ENCODE assay signal across 9 mouse cellular contexts in the genomic region with DNA sequence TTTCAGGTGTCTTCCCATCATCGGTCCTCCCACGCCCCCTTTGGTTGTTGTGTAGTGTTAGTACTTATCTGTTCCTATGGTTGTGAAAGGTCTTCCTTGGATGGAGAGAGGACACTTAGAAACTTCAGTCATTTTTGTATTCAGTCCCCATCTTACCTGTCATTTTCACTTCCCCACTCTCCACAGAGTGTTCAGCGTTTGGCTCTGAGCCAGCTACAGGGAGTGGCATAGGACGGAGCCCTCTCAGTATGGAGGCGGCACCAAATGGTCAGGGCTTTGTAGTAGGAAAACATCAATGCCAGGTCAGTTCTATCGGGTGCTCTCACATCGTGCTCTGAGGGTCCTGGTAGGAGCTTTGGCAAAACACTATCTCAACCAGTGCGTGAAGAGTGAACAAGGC.
DNase-seq lines count a peak whose midpoint lies in the region; ATAC-seq and TF ChIP-seq lines count a peak whose summit lies in the region.
"Had no signal": no experiment of that assay in that cellular context is flagged by ENCODE, and none has a peak within 500 bp of the region (broad histone marks: within the 10 kb centered on the region; RNA-seq: fewer than 3 reads in every experiment).

No protein-coding gene starts in this region.

- no peak for TF ChIP-seq CTCF in hindbrain, postnatal 0 days (IDR thresholded peaks at IDR 0.05; ENCODE audit: low read depth)

- no peaks in the 10 kb centered on the region for H3K9me3 ChIP-seq in hindbrain, postnatal 0 days (ENCODE audit: low read length)
- no peaks in the 10 kb centered on the region for H3K9me3 ChIP-seq in hindbrain, embryonic 10.5 days
- no peaks in the 10 kb centered on the region for H3K9me3 ChIP-seq in lung, embryonic 15.5 days

- no peak overlapping the region for H3K4me3 ChIP-seq in hindbrain, postnatal 0 days (ENCODE audit: low read length)
- H3K4me3 ChIP-seq in hindbrain, embryonic 10.5 days, result no peak overlapping the region
- H3K4me3 ChIP-seq in brown adipose tissue, adult 24 weeks (ENCODE audit: insufficient read depth, low read depth, low read length), result no peak overlapping the region
- H3K4me3 ChIP-seq in lung, embryonic 15.5 days, result no peak overlapping the region

- WGBS in hindbrain, postnatal 0 days, result 56% methylated on average over 8 of the region's 8 CpGs
- 83% methylated on average over 8 of the region's 8 CpGs for WGBS in hindbrain, embryonic 10.5 days
- WGBS in lung, embryonic 15.5 days, result 56% methylated on average over 8 of the region's 8 CpGs

- H3K9ac ChIP-seq in hindbrain, postnatal 0 days (replicated peaks; ENCODE audit: low read length), result no peak overlapping the region
- H3K9ac ChIP-seq in lung, embryonic 15.5 days, result no peak overlapping the region

- 0 out of 2 replicates have a peak overlapping the region, but pooled peaks have one; percentile 18 for H3K4me2 ChIP-seq in hindbrain, postnatal 0 days (ENCODE audit: low read depth, low read length)
- H3K4me2 ChIP-seq in lung, embryonic 15.5 days, result peak overlapping the region; percentile 30; the same call in 1 of the 2 replicates

- peak; percentile 57 to 60 for DNase-seq in cerebellum, adult 18-20 months
- no peak for DNase-seq in cerebellum, postnatal 4 days (ENCODE audit: low spot score in 2 of 2)
- DNase-seq in hindbrain, postnatal 0 days (ENCODE audit: low spot score), result no peak
- DNase-seq in hindbrain, embryonic 10.5 days (ENCODE audit: low spot score), result no peak
- DNase-seq in layer of hippocampus, adult 11-12 months (ENCODE audit: low spot score), result no peak
- no peak for DNase-seq in layer of hippocampus, adult 8-10 months (ENCODE audit: low spot score in 2 of 2)
- DNase-seq: spleen, adult 18-20 months had no signal

- no peaks in the 10 kb centered on the region for H3K36me3 ChIP-seq in hindbrain, postnatal 0 days (ENCODE audit: insufficient read depth, low read length)
- H3K36me3 ChIP-seq in hindbrain, embryonic 10.5 days, result no peaks in the 10 kb centered on the region
- H3K36me3 ChIP-seq in lung, embryonic 15.5 days, result no peaks in the 10 kb centered on the region

- H3K27ac ChIP-seq in hindbrain, postnatal 0 days, result no peak overlapping the region
- H3K27ac ChIP-seq in hindbrain, embryonic 10.5 days, result no peak overlapping the region
- H3K27ac ChIP-seq in brown adipose tissue, adult 24 weeks (replicated peaks; ENCODE audit: low read depth, low read length), result peak overlapping the region; percentile 55; the same call in 1 of the 2 replicates
- H3K27ac ChIP-seq in lung, embryonic 15.5 days, result no peak overlapping the region

- H3K27me3 ChIP-seq in hindbrain, postnatal 0 days (ENCODE audit: insufficient read depth, low read length), result no peaks in the 10 kb centered on the region
- H3K27me3 ChIP-seq in hindbrain, embryonic 10.5 days (ENCODE audit: insufficient read depth, poor library complexity, severe bottlenecking), result no peaks in the 10 kb centered on the region
- no peaks in the 10 kb centered on the region for H3K27me3 ChIP-seq in lung, embryonic 15.5 days

- H3K4me1 ChIP-seq in hindbrain, postnatal 0 days (ENCODE audit: insufficient read depth, low read length), result 0 out of 2 replicates have a peak, but pooled peaks cover 4% of the 10 kb centered on the region
- H3K4me1 ChIP-seq in hindbrain, embryonic 10.5 days (replicated peaks), result peaks cover 23% of the 10 kb centered on the region; the same call in 1 of the 2 replicates
- H3K4me1 ChIP-seq in brown adipose tissue, adult 24 weeks (ENCODE audit: control insufficient read depth, insufficient read depth, insufficient read length, low read length), result peaks cover 47% of the 10 kb centered on the region
- peaks cover 27% of the 10 kb centered on the region for H3K4me1 ChIP-seq in lung, embryonic 15.5 days

- ATAC-seq in hindbrain, postnatal 0 days, result 0 out of 2 replicates have a peak, but pooled peaks have one; percentile 27
- peak; percentile 44; the same call in 1 of the 2 replicates for ATAC-seq in lung, embryonic 15.5 days (ENCODE audit: borderline replicate concordance, extremely low read depth, low FRiP score, low TSS enrichment)

Comparison
In these comparisons a context has a peak if more than half of its experiments do, and no peak if none do; other contexts are left out.
1. DNase-seq: peak in cerebellum, adult 18-20 months (2 of 2); none in cerebellum, postnatal 4 days (0 of 2), hindbrain, postnatal 0 days (single experiment), hindbrain, embryonic 10.5 days (single experiment), layer of hippocampus, adult 11-12 months (single experiment) and layer of hippocampus, adult 8-10 months (0 of 2).